Mouse (Mus musculus): ENCODE measurements around the gene Gm3005. TPM values are rescaled to one million over a fixed set of nuclear protein-coding genes. Genes with fewer than 3 reads are reported as not detected.
"Not testable (repeated sequence)": the region's sequence is repeated elsewhere in the genome, so short reads cannot be mapped to it uniquely, and the experiment has no call there.

The Gm3005 gene
- polyA plus RNA-seq (2015; fragmentation: Nextera tagmentation; extraction: Ambion mirVana), result 0.74 TPM in 1 of 2 replicates, not detected in the other

- not testable (repeated sequence) for ATAC-seq (ENCODE audit: low FRiP score, low TSS enrichment); H3K9me3 ChIP-seq (ENCODE audit: low read length); H3K27ac ChIP-seq (ENCODE audit: low read length); H3K4me2 ChIP-seq (replicated peaks; ENCODE audit: low read depth, low read length); H3K36me3 ChIP-seq (ENCODE audit: insufficient read depth, low read length); H3K27me3 ChIP-seq (ENCODE audit: insufficient read depth, low read length); H3K9ac ChIP-seq (replicated peaks; ENCODE audit: low read length); H3K4me1 ChIP-seq (ENCODE audit: insufficient read depth, low read length); H3K4me3 ChIP-seq (ENCODE audit: low read length)
- WGBS, result no CpG with 5 or more reads among the region's 2 CpGs
Measured at GRCm38 (mm10) chr14:3427803-3428202, at the start of gene Gm3005. Gene Gm3005 (plus strand): TSS chr14:3428103.

- H3K4me1 ChIP-seq (ENCODE audit: insufficient read depth, low read length); H3K4me2 ChIP-seq (replicated peaks; ENCODE audit: low read depth, low read length); H3K27ac ChIP-seq (ENCODE audit: low read length); H3K27me3 ChIP-seq (ENCODE audit: insufficient read depth, low read length); H3K36me3 ChIP-seq (ENCODE audit: insufficient read depth, low read length); H3K9me3 ChIP-seq (ENCODE audit: low read length); H3K9ac ChIP-seq (replicated peaks; ENCODE audit: low read length); H3K4me3 ChIP-seq (ENCODE audit: low read length); ATAC-seq (ENCODE audit: low FRiP score, low TSS enrichment): not testable (repeated sequence)
- WGBS, result no CpG with 5 or more reads among the region's 2 CpGs
Measured at GRCm38 (mm10) chr14:3394793-3395192, 33.1 kb upstream of the Gm3005 start, which contains the start of gene Gm10413. Gene Gm10413 (plus strand): TSS chr14:3395093.

GRCm38 (mm10) chr14:3412314-3412713, 15.6 kb upstream of the Gm3005 start, which contains the start of gene Gm10409:
Gene Gm10409 (plus strand): TSS chr14:3412614.
- not testable (repeated sequence) for ATAC-seq (ENCODE audit: low FRiP score, low TSS enrichment); H3K27me3 ChIP-seq (ENCODE audit: insufficient read depth, low read length); H3K4me1 ChIP-seq (ENCODE audit: insufficient read depth, low read length); H3K9ac ChIP-seq (replicated peaks; ENCODE audit: low read length); H3K27ac ChIP-seq (ENCODE audit: low read length); H3K4me2 ChIP-seq (replicated peaks; ENCODE audit: low read depth, low read length); H3K9me3 ChIP-seq (ENCODE audit: low read length); H3K36me3 ChIP-seq (ENCODE audit: insufficient read depth, low read length); H3K4me3 ChIP-seq (ENCODE audit: low read length)
- no CpG with 5 or more reads among the region's 32 CpGs for WGBS

GRCm38 (mm10) chr14:3449079-3449478, 21.2 kb downstream of the Gm3005 start, which contains the start of gene Gm10408:
Gene Gm10408 (plus strand): TSS chr14:3449379.
- WGBS, result no CpG with 5 or more reads among the region's 3 CpGs
- not testable (repeated sequence) for H3K27ac ChIP-seq (ENCODE audit: low read length); H3K36me3 ChIP-seq (ENCODE audit: insufficient read depth, low read length); H3K4me3 ChIP-seq (ENCODE audit: low read length); H3K4me1 ChIP-seq (ENCODE audit: insufficient read depth, low read length); H3K9me3 ChIP-seq (ENCODE audit: low read length); H3K4me2 ChIP-seq (replicated peaks; ENCODE audit: low read depth, low read length); ATAC-seq (ENCODE audit: low FRiP score, low TSS enrichment); H3K9ac ChIP-seq (replicated peaks; ENCODE audit: low read length); H3K27me3 ChIP-seq (ENCODE audit: insufficient read depth, low read length)

GRCm38 (mm10) chr14:3634212-3634611, 206.3 kb downstream of the Gm3005 start, which contains the start of gene Gm3012:
Gene Gm3012 (plus strand): TSS chr14:3634512.
- not testable (repeated sequence) for H3K27me3 ChIP-seq (ENCODE audit: insufficient read depth, low read length); ATAC-seq (ENCODE audit: low FRiP score, low TSS enrichment); H3K9me3 ChIP-seq (ENCODE audit: low read length); H3K4me3 ChIP-seq (ENCODE audit: low read length); H3K36me3 ChIP-seq (ENCODE audit: insufficient read depth, low read length); H3K27ac ChIP-seq (ENCODE audit: low read length); H3K4me1 ChIP-seq (ENCODE audit: insufficient read depth, low read length); H3K9ac ChIP-seq (replicated peaks; ENCODE audit: low read length); H3K4me2 ChIP-seq (replicated peaks; ENCODE audit: low read depth, low read length)
- whole genome bisulfite sequencing, result no CpG with 5 or more reads among the region's 2 CpGs

Other genes with a start within 250 kb of the Gm3005 start
- not detected in 2 replicates for gene Gm5795, start 239.8 kb upstream of the Gm3005 start, polyA plus RNA-seq (2015; fragmentation: Nextera tagmentation; extraction: Ambion mirVana)
- gene D830030K20Rik, start 219.6 kb upstream of the Gm3005 start, polyA plus RNA-seq (2015; fragmentation: Nextera tagmentation; extraction: Ambion mirVana), result 3.9 and 5.0 TPM in 2 replicates
- gene Gm2956, start 95.5 kb upstream of the Gm3005 start, polyA plus RNA-seq (2015; fragmentation: Nextera tagmentation; extraction: Ambion mirVana), result not detected in 2 replicates
- gene Gm10413, start 33.0 kb upstream of the Gm3005 start, polyA plus RNA-seq (2015; fragmentation: Nextera tagmentation; extraction: Ambion mirVana), result not detected in 2 replicates
- gene Gm10409, start 15.5 kb upstream of the Gm3005 start, polyA plus RNA-seq (2015; fragmentation: Nextera tagmentation; extraction: Ambion mirVana), result 0.57 and 0.64 TPM in 2 replicates
- not detected in 2 replicates for gene Gm10408, start 21.3 kb downstream of the Gm3005 start, polyA plus RNA-seq (2015; fragmentation: Nextera tagmentation; extraction: Ambion mirVana)
- not detected in 2 replicates for gene Gm3012, start 206.4 kb downstream of the Gm3005 start, polyA plus RNA-seq (2015; fragmentation: Nextera tagmentation; extraction: Ambion mirVana)
- 0.57 and 0.64 TPM in 2 replicates for gene Gm3020, start 223.9 kb downstream of the Gm3005 start, polyA plus RNA-seq (2015; fragmentation: Nextera tagmentation; extraction: Ambion mirVana)